Mouse (Mus musculus): ENCODE results near the gene Lyrm1. TPM values are rescaled to one million over a fixed set of nuclear protein-coding genes. Genes with fewer than 3 reads are reported as not detected.

The Lyrm1 gene
- polyA plus RNA-seq (2015; fragmentation: Nextera tagmentation; extraction: Ambion mirVana): 16.7 and 17.9 TPM in 2 replicates

- H3K9me3 ChIP-seq (replicated peaks): no peaks in the 10 kb centered on the region
- H3K27me3 ChIP-seq (replicated peaks): no peaks in the 10 kb centered on the region
- H3K4me3 ChIP-seq (replicated peaks): peak within 1 kb of the TSS; percentile 79
- peaks cover 47% of the 10 kb centered on the region for H3K4me1 ChIP-seq
- H3K36me3 ChIP-seq: no peaks in the 10 kb centered on the region
- peak; percentile 99 for ATAC-seq (ENCODE audit: low FRiP score)
- WGBS: under 1% methylated on average over 63 of the region's 63 CpGs
- H3K9ac ChIP-seq (replicated peaks): peak within 1 kb of the TSS; percentile 92
- H3K4me2 ChIP-seq: peak within 1 kb of the TSS; percentile 78
- peak within 1 kb of the TSS; percentile 96 for H3K27ac ChIP-seq (replicated peaks)
Observed at GRCm38 (mm10) chr7:119895639-119896512, at the start of gene Lyrm1, which contains the start of gene Dcun1d3. TSS of gene Lyrm1 (plus strand) at chr7:119895861. TSS of gene Dcun1d3 (minus strand) at chr7:119896298.

DNA sequence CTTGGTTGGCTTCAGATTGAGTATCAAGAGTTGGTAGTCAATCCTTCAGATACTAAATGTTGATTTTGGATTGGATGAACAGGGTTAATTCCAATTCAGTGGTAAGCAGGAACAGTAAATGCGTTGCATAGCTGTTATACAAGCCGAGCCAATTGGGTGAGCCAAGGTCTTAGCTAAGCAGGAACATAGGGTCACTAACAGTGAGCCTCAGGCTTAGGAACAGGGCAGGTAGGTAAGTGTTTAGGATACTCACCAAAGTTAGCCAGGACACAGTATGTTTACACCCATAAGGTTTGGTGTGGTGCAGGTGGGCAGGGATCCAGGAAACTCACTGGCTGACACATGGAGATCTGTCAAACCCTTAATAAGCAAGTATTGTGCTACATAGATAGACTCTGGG lies 48.3 kb upstream of the Lyrm1 start:
- 95% methylated on average over 2 of the region's 2 CpGs for WGBS
- ATAC-seq (ENCODE audit: low FRiP score): no peak
- H3K36me3 ChIP-seq: no peaks in the 10 kb centered on the region
- H3K4me2 ChIP-seq: no peak overlapping the region
- no peak overlapping the region for H3K9ac ChIP-seq (replicated peaks)
- no peaks in the 10 kb centered on the region for H3K4me1 ChIP-seq
- no peak overlapping the region for H3K27ac ChIP-seq (replicated peaks)
- H3K27me3 ChIP-seq (replicated peaks): no peaks in the 10 kb centered on the region
- no peaks in the 10 kb centered on the region for H3K9me3 ChIP-seq (replicated peaks)
- no peak overlapping the region for H3K4me3 ChIP-seq (replicated peaks)

DNA sequence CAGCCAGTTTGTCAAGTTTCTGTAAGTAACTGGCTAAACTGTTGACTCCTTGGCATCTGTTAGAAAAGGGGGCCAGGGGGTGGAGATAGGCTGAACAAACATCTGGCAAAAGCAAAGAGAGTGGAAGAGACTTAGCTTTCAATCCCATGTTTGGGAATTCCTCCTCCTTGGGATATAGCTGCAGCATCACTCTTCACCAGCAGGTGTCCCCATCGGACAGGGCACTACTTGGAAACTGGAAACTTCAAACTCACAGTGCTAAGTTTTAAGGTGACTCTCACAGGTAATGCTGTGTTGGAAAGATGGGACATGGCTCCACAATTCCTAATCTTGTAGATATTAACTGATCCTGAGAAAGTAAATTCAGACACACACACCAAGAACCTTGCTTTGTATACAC lies 46.6 kb upstream of the Lyrm1 start:
- Histone ChIP-seq H3K9ac (replicated peaks) (no peak overlapping the region), H3K36me3 (no peaks in the 10 kb centered on the region), H3K4me1 (no peaks in the 10 kb centered on the region), H3K27me3 (replicated peaks) (no peaks in the 10 kb centered on the region), H3K4me2 (no peak overlapping the region), H3K27ac (replicated peaks) (no peak overlapping the region), H3K9me3 (replicated peaks) (no peaks in the 10 kb centered on the region), H3K4me3 (replicated peaks) (no peak overlapping the region)
- WGBS: 0% methylated on average over 1 of the region's 1 CpGs
- no peak for ATAC-seq (ENCODE audit: low FRiP score)

DNA sequence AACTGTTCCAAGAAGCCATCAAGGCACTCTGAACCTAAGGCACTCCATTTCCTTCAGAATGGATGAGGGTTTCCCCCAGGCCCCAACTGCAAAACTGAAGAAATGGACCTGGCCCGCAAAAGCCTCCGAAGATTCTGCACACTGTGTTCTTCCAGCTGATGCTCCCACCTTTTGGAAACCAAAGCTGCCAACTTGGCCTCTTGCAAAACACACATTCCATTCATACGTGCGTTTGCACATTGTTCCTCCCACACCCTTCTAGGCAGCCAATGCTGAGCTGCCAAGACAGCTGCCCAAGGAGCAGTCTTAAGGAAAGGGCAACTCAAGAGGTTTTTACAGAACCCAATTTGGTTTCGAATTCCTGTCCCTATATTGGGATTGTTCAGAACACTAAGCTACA lies 44.9 kb upstream of the Lyrm1 start:
- Histone ChIP-seq H3K9ac (replicated peaks) (no peak overlapping the region), H3K4me3 (replicated peaks) (no peak overlapping the region), H3K36me3 (no peaks in the 10 kb centered on the region), H3K4me1 (no peaks in the 10 kb centered on the region), H3K27ac (replicated peaks) (no peak overlapping the region), H3K27me3 (replicated peaks) (no peaks in the 10 kb centered on the region), H3K4me2 (no peak overlapping the region), H3K9me3 (replicated peaks) (no peaks in the 10 kb centered on the region)
- WGBS: 88% methylated on average over 5 of the region's 5 CpGs
- no peak for ATAC-seq (ENCODE audit: low FRiP score)

DNA sequence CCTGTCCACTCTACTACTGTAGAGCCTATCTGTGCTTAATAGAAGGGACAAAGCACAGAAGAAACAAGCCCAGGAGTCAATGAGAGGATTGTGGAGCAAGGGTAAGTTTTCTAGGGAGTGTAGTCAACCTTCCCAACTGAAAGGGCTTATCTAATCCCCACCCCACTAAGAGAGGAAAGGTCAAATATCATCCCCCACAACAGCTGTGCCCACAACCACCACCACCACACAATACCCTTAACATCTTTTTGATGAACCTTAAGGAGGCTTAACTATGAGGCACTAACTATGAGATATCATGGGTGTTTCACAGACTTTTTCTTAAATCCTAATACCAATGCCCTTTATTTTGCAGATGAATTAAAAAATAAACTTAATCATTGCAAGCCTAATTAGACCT lies 43.2 kb upstream of the Lyrm1 start:
- H3K4me1 ChIP-seq: no peaks in the 10 kb centered on the region
- H3K4me3 ChIP-seq (replicated peaks): no peak overlapping the region
- ATAC-seq (ENCODE audit: low FRiP score): no peak
- H3K4me2 ChIP-seq: no peak overlapping the region
- H3K36me3 ChIP-seq: peaks cover under 1% of the 10 kb centered on the region; the same call in 1 of the 2 replicates
- H3K9ac ChIP-seq (replicated peaks): no peak overlapping the region
- no peaks in the 10 kb centered on the region for H3K9me3 ChIP-seq (replicated peaks)
- no peaks in the 10 kb centered on the region for H3K27me3 ChIP-seq (replicated peaks)
- H3K27ac ChIP-seq (replicated peaks): no peak overlapping the region

DNA sequence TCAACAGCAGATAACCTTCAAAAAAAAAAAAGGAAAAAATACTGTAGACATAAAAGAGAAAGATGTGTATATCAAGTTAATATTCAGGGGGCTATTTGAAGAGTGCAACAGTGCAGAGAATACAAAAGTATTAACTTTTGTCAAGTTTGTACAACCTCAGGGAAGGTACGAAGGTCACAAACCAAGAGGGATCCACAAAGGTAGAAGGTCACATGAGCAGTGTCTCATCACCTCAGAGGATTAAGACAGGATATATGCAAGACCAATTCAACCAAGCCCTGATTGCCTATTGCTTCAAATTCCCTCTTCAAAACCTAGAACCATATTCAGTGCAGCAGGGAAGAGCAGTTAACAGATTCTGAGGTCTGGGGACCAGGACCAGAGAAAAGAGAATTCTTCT lies 42.5 kb upstream of the Lyrm1 start:
- Histone ChIP-seq H3K27me3 (replicated peaks) (no peaks in the 10 kb centered on the region), H3K9me3 (replicated peaks) (no peaks in the 10 kb centered on the region), H3K4me3 (replicated peaks) (no peak overlapping the region), H3K9ac (replicated peaks) (no peak overlapping the region), H3K4me1 (no peaks in the 10 kb centered on the region), H3K27ac (replicated peaks) (no peak overlapping the region), H3K36me3 (peaks cover 4% of the 10 kb centered on the region; the same call in 1 of the 2 replicates), H3K4me2 (no peak overlapping the region)
- WGBS: 98% methylated on average over 1 of the region's 1 CpGs
- ATAC-seq (ENCODE audit: low FRiP score): no peak

- Histone ChIP-seq H3K4me2 (no peak overlapping the region), H3K4me3 (replicated peaks) (no peak overlapping the region), H3K9ac (replicated peaks) (no peak overlapping the region), H3K36me3 (peaks cover 12% of the 10 kb centered on the region), H3K4me1 (no peaks in the 10 kb centered on the region), H3K9me3 (replicated peaks) (no peaks in the 10 kb centered on the region), H3K27ac (replicated peaks) (no peak overlapping the region), H3K27me3 (replicated peaks) (no peaks in the 10 kb centered on the region)
- 96% methylated on average over 2 of the region's 2 CpGs for WGBS
- no peak for ATAC-seq (ENCODE audit: low FRiP score)
Observed at GRCm38 (mm10) chr7:119854362-119854761, 41.3 kb upstream of the Lyrm1 start.

DNA sequence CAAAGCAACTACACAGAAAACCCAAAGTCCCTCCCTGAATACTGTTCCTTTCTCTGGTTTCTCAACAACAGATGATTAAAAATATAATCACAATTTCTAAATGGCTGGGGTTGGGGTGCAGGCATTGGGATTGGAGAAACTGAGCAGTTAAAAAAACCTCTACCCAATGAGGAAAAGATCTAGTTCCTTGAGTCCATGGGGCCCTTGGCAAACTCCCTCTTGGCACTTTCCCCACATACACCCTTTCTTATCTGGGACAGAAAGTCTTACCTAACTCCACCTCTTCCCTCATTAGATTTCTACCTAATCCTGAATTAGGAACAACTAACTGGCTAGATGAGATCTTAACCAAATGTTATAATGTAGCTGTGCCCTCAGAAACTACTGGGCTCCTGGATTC lies 40.6 kb upstream of the Lyrm1 start:
- ATAC-seq (ENCODE audit: low FRiP score): no peak
- Histone ChIP-seq H3K9ac (replicated peaks) (no peak overlapping the region), H3K27me3 (replicated peaks) (no peaks in the 10 kb centered on the region), H3K4me1 (no peaks in the 10 kb centered on the region), H3K9me3 (replicated peaks) (no peaks in the 10 kb centered on the region), H3K4me2 (no peak overlapping the region), H3K36me3 (peaks cover 14% of the 10 kb centered on the region), H3K27ac (replicated peaks) (no peak overlapping the region), H3K4me3 (replicated peaks) (no peak overlapping the region)

DNA sequence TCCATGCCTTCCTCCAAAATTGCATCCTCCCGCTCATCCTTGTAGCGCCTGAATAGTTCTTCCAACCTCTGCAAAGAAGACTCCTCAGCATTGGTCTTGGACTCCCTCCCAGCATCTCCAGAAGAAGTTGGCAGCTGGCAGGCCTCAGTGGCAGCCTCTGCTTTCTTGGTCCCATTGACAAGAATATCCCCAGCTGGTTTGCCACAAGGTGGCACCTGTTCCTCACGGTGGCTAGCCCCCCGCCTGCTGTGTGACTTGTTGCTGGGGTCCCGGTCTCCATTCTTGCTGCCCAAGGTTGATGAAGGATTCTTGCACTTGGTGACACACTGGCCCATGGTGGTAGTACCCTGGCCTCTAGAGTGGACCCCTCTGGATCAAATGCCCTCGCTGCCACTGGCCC lies 36.2 kb upstream of the Lyrm1 start:
- no peaks in the 10 kb centered on the region for H3K27me3 ChIP-seq (replicated peaks)
- no peak overlapping the region for H3K4me2 ChIP-seq
- H3K36me3 ChIP-seq: peaks cover 14% of the 10 kb centered on the region
- no peak overlapping the region for H3K4me3 ChIP-seq (replicated peaks)
- no peak overlapping the region for H3K27ac ChIP-seq (replicated peaks)
- 84% methylated on average over 6 of the region's 6 CpGs for WGBS
- H3K9me3 ChIP-seq (replicated peaks): no peaks in the 10 kb centered on the region
- peaks cover 14% of the 10 kb centered on the region for H3K4me1 ChIP-seq
- H3K9ac ChIP-seq (replicated peaks): no peak overlapping the region
- ATAC-seq (ENCODE audit: low FRiP score): no peak

DNA sequence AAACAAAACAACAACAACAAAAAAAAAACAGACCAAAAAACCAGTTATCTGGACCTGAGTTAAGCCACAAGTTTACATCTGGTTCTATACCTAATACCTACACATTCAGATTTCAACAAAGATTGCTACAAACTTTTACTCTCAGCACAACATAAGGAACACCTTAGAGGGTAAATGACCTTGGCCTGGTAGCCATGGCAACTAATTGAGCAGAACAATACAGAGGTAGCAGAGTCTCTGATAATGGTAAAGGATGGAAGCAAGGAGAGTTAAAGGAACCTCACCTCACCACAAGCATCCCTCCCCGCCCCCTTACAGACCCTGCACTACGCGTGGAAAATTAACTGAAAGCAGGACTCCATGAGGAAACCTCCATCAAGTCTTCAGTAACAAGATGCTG lies 35.5 kb upstream of the Lyrm1 start:
- 90% methylated on average over 3 of the region's 3 CpGs for WGBS

GRCm38 (mm10) chr7:119860554-119860953 lies 35.1 kb upstream of the Lyrm1 start:
- Histone ChIP-seq H3K9me3 (replicated peaks) (no peaks in the 10 kb centered on the region), H3K4me3 (replicated peaks) (no peak overlapping the region), H3K4me2 (no peak overlapping the region), H3K27ac (replicated peaks) (no peak overlapping the region), H3K27me3 (replicated peaks) (no peaks in the 10 kb centered on the region), H3K9ac (replicated peaks) (no peak overlapping the region), H3K4me1 (peaks cover 14% of the 10 kb centered on the region), H3K36me3 (peaks cover 14% of the 10 kb centered on the region)
- ATAC-seq (ENCODE audit: low FRiP score): no peak
- WGBS: 90% methylated on average over 2 of the region's 2 CpGs

More for the DNA sequence above, 35.5 kb upstream of the Lyrm1 start:
- Histone ChIP-seq H3K9ac (replicated peaks) (no peak overlapping the region), H3K4me2 (no peak overlapping the region), H3K36me3 (peaks cover 14% of the 10 kb centered on the region), H3K27me3 (replicated peaks) (no peaks in the 10 kb centered on the region), H3K4me3 (replicated peaks) (no peak overlapping the region), H3K4me1 (peaks cover 14% of the 10 kb centered on the region), H3K9me3 (replicated peaks) (no peaks in the 10 kb centered on the region), H3K27ac (replicated peaks) (no peak overlapping the region)
- no peak for ATAC-seq (ENCODE audit: low FRiP score)

DNA sequence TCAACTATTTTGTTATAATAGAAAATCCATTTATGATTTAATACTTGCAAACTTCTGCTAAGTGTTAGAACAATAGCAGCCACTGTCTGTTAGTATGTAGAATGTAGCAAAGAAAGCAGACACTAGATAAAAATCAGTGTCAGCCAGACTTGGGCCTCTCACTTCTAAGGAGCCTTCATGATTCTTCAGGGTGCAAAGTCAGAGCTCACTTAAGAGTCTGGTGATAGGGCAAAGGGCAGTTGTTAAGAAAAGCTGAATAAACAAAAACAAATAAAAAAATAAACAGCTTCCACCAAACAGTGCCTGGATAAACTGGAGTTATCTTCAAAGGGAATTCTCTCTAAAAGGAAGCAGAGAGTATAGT lies 34.7 kb upstream of the Lyrm1 start:
- Histone ChIP-seq H3K4me3 (replicated peaks) (no peak overlapping the region), H3K27ac (replicated peaks) (no peak overlapping the region)
- ATAC-seq (ENCODE audit: low FRiP score): no peak

More for the DNA sequence above, 34.7 kb upstream of the Lyrm1 start:
- no peaks in the 10 kb centered on the region for H3K9me3 ChIP-seq (replicated peaks)
- no peaks in the 10 kb centered on the region for H3K27me3 ChIP-seq (replicated peaks)
- H3K36me3 ChIP-seq: peaks cover 14% of the 10 kb centered on the region
- no peak overlapping the region for H3K9ac ChIP-seq (replicated peaks)
- H3K4me2 ChIP-seq: no peak overlapping the region
- H3K4me1 ChIP-seq: peaks cover 14% of the 10 kb centered on the region

Measured in neural tube, embryonic 15.5 days (tissue).